Mouse (Mus musculus): ENCODE data around the gene Htr1b. TPM values are rescaled to one million over a fixed set of nuclear protein-coding genes. Genes with fewer than 3 reads are reported as not detected.

The Htr1b gene
- polyA plus RNA-seq (2015; fragmentation: Nextera tagmentation; extraction: Ambion mirVana) = 0.68 and 0.92 TPM in 2 replicates

DNA sequence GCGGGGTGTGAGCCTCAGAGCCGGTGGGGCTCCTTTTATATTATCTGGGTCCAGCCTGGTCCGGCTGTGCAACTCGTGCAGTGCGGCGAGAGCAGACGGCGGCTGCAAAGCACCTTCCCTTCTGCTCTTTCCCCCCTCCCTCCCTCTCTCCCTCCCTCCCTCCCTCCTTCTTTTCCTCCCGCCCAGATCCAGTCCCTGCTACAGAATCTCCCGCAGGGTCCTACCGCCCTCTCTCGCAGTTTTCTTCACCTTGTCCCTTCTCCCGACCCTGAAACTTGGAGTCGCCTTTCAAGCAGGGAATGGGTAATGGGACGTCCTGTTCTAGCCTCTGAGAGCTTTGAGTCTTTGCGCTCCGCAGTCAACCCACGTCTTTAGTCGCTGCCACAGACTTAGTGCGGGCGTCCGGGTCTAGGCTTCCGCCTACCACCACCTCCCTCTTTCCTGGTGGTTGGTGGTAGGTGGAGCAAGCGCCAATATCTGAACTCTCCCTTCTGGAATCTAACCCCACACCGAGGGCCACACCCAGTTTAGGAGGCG is at the start of gene Htr1b:
Gene Htr1b, minus strand, starts transcription at position 392 of the 537 bp plus-strand sequence.
- H3K4me3 ChIP-seq (replicated peaks) = peak within 1 kb of the TSS; percentile 65
- under 1% methylated on average over 26 of the region's 26 CpGs for WGBS
- H3K9ac ChIP-seq = peak within 1 kb of the TSS; percentile 58
- H3K27ac ChIP-seq = 0 out of 2 replicates have a peak within 1 kb of the TSS, but pooled peaks have one; percentile 9
- peaks cover 34% of the 10 kb centered on the region for H3K27me3 ChIP-seq (replicated peaks)
- no peaks in the 10 kb centered on the region for H3K36me3 ChIP-seq
- peak within 1 kb of the TSS; percentile 99 for H3K4me2 ChIP-seq (replicated peaks)
- peak; percentile 89 for ATAC-seq
- no peaks in the 10 kb centered on the region for H3K9me3 ChIP-seq
- peaks cover 6% of the 10 kb centered on the region; the same call in 1 of the 2 replicates for H3K4me1 ChIP-seq (replicated peaks)

DNA sequence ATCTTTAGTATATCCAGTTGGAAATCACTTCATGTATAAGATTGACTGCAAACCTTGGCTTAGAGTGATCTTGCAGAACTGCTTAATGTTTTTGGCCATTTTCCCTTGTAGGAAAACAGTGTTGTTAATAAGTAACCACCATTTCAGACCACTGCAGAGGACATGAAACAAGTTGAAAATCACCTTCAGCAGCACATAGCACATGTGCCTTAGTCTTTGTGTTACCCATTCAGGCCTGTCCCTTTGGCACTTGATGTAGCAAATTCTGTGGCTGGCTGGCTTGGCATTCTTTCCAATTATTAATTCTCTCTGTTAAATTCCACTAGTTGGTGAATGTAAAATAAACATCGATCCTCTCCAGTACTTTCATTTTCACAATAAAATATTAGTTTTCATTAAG is 43.1 kb upstream of the Htr1b start:
- H3K27me3 ChIP-seq (replicated peaks) = no peaks in the 10 kb centered on the region
- no peak overlapping the region for H3K4me2 ChIP-seq (replicated peaks)
- no peaks in the 10 kb centered on the region for H3K4me1 ChIP-seq (replicated peaks)
- H3K9ac ChIP-seq = no peak overlapping the region
- H3K4me3 ChIP-seq (replicated peaks) = no peak overlapping the region
- no peaks in the 10 kb centered on the region for H3K9me3 ChIP-seq
- 84% methylated on average over 1 of the region's 1 CpGs for WGBS
- no peak overlapping the region for H3K27ac ChIP-seq
- no peak for ATAC-seq
- H3K36me3 ChIP-seq = no peaks in the 10 kb centered on the region

DNA sequence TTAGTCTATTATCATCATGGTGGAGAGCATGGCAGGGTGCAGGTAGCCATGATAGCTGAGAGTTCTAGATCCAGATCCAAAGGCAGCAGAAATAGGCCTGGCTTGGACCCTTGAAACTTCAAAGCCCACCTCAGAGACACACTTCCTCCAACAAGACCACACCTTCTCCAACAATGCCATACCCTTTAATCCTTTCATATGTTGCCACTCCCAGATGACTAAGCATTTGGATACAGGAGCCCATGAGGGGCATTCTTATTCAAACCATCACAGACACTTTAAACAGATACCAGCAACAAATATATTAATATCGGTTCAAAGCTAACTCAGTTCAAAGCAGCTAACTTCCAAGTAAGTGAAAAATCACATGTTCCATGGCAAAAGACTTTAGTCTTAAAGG is 3.9 kb upstream of the Htr1b start:
- no peak for ATAC-seq
- H3K4me3 ChIP-seq (replicated peaks) = no peak overlapping the region
- 85% methylated on average over 1 of the region's 1 CpGs for WGBS
- peaks cover 19% of the 10 kb centered on the region for H3K27me3 ChIP-seq (replicated peaks)
- no peak overlapping the region for H3K27ac ChIP-seq
- H3K9ac ChIP-seq = no peak overlapping the region
- H3K36me3 ChIP-seq = no peaks in the 10 kb centered on the region
- H3K4me2 ChIP-seq (replicated peaks) = no peak overlapping the region
- H3K9me3 ChIP-seq = no peaks in the 10 kb centered on the region
- H3K4me1 ChIP-seq (replicated peaks) = no peaks in the 10 kb centered on the region; the same call in 1 of the 2 replicates

DNA sequence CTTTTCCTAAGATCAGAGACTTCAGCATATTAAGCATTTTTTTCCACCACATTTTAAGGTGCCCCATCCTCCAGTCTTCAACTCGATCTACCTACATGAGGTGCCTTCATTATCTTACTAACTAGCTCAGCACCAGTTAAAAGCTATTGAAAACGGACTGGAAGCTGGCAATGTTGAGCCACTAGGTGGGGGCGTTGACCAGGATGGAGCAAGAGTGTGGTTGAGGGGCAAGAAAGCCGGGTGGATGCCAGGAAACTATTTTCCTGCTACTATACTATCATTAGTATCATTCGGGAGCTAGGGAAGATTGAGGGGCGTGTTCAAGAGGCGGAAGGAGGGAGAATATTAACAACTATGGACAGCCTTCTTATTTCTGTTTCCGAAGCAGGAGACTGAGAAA is 1.5 kb upstream of the Htr1b start:
- WGBS = 7% methylated on average over 8 of the region's 8 CpGs
- peak overlapping the region; percentile 38 for H3K4me2 ChIP-seq (replicated peaks)
- no peak overlapping the region for H3K27ac ChIP-seq
- no peaks in the 10 kb centered on the region for H3K9me3 ChIP-seq
- H3K27me3 ChIP-seq (replicated peaks) = peaks cover 34% of the 10 kb centered on the region
- no peak overlapping the region for H3K4me3 ChIP-seq (replicated peaks)
- H3K4me1 ChIP-seq (replicated peaks) = peaks cover 6% of the 10 kb centered on the region; the same call in 1 of the 2 replicates
- ATAC-seq = peak; percentile 15; the same call in 1 of the 2 replicates
- H3K36me3 ChIP-seq = no peaks in the 10 kb centered on the region
- H3K9ac ChIP-seq = no peak overlapping the region

DNA sequence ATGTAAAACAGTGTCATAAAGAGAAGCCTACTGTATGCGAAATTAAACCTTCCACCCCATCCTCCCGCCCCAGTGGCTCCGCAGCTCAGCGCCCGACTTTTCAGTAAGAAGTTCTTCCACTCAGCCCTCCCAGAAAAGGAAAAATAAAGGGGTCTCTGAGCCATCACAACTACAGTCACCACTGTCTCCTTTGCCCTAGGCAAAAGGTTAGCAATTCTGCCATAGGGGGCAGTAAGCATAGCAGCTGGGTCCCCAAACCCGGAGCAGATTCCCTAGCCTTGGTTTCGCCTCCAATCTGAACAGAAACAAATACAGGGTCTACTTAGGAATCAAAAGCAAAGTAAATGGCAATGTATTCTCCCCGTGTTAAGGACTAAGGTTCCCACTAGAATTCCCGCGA is 535 bp upstream of the Htr1b start:
- peaks cover 6% of the 10 kb centered on the region; the same call in 1 of the 2 replicates for H3K4me1 ChIP-seq (replicated peaks)
- no peaks in the 10 kb centered on the region for H3K9me3 ChIP-seq
- peaks cover 34% of the 10 kb centered on the region for H3K27me3 ChIP-seq (replicated peaks)
- whole genome bisulfite sequencing = 2% methylated on average over 10 of the region's 10 CpGs
- no peak overlapping the region for H3K27ac ChIP-seq
- H3K4me3 ChIP-seq (replicated peaks) = peak overlapping the region; percentile 65
- H3K4me2 ChIP-seq (replicated peaks) = peak overlapping the region; percentile 99
- H3K9ac ChIP-seq = no peak overlapping the region
- ATAC-seq = no peak
- no peaks in the 10 kb centered on the region for H3K36me3 ChIP-seq

DNA sequence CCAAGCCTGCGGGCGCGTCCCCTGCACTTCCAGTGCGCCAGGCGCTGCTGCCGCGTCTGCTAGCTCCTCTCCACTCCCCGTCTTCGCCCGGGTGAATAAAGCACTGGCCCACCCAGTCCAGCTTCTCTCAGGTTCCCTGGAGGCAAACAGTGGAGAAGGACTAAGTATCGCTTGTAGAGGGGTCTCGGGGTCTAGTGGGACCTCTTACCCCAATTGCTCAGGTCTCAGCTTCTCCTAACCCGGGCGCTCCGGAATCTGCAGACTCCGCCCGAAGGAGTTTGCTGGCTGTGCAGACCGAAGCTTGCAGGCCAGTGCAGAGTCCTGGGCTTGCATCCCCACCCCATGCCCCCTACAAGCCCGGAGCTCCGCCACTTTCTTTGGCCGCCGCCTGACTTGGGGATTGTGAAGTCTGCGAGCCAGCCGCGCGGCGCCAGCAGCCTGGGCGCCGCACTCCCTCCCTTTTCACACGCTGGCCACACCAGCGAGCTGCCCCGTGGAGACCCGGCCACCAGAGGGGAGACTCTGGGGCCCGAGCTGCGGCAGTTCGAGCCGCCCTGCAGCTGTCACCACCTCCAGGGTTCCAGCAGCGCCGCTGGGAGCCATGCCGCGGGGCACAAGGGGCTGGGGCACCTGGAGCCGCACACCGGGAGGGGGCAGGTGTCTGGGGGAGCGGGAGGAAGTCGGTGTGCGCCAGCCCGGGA is 742 bp downstream of the Htr1b start:
- peak overlapping the region; percentile 99 for H3K4me2 ChIP-seq (replicated peaks)
- peak overlapping the region; percentile 58 for H3K9ac ChIP-seq
- under 1% methylated on average over 47 of the region's 47 CpGs for WGBS
- no peaks in the 10 kb centered on the region for H3K36me3 ChIP-seq
- H3K4me1 ChIP-seq (replicated peaks) = peaks cover 6% of the 10 kb centered on the region; the same call in 1 of the 2 replicates
- peak overlapping the region; percentile 65 for H3K4me3 ChIP-seq (replicated peaks)
- peak; percentile 67 for ATAC-seq
- no peaks in the 10 kb centered on the region for H3K9me3 ChIP-seq
- peaks cover 34% of the 10 kb centered on the region for H3K27me3 ChIP-seq (replicated peaks)
- 0 out of 2 replicates have a peak overlapping the region, but pooled peaks have one; percentile 9 for H3K27ac ChIP-seq

DNA sequence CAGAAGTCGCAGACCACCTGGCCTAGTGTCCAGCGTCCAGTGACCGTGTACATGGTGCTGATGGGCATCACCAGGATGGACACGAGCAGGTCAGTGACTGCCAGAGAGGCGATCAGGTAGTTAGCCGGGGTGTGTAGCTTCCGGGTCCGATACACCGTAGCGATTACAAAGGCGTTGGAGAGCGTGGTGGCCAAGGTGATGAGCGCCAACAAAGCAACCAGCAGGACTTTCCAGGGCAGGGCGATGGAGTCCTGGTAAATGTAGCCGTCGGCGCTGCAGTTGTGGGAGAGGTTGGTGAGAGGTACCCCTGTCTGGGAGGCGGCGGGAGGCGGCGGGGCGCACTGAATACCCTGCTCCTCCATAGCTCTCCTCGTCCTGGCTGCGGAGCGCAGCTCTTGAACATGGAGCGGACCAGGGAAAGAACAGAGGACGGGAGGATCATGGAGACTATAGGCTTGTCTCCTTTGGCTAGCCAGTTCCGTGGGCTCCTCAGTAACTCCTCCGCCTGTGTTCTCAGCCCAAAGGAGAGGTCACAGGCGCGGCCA is 1.4 kb downstream of the Htr1b start:
- peaks cover 6% of the 10 kb centered on the region; the same call in 1 of the 2 replicates for H3K4me1 ChIP-seq (replicated peaks)

DNA sequence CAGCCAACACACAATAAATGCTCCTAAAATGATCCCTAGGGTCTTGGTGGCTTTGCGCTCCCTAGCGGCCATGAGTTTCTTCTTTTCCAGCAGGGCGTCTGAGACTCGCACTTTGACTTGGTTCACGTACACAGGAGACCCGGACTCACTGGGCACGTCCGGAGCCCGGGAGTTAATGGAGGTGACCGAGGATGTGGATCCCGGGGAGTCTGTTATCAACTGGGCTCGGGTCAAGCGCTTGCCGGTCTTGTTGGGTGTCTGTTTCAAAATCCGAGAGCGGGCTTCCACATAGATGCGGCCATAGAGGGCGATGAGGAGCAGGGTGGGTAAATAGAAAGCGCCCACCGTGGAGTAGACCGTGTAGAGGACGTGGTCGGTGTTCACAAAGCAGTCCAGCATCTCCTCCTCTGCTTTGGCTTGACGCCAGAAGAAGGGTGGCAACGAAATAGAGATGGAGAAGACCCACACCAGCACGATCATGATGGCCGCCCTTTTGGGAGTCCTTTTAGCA is 2.0 kb downstream of the Htr1b start:
- H3K4me2 ChIP-seq (replicated peaks) = peak overlapping the region; percentile 99
- ATAC-seq = no peak
- H3K27ac ChIP-seq = no peak overlapping the region
- H3K9me3 ChIP-seq = no peaks in the 10 kb centered on the region
- H3K9ac ChIP-seq = no peak overlapping the region
- no peaks in the 10 kb centered on the region for H3K36me3 ChIP-seq
- H3K4me1 ChIP-seq (replicated peaks) = peaks cover 6% of the 10 kb centered on the region; the same call in 1 of the 2 replicates
- H3K27me3 ChIP-seq (replicated peaks) = peaks cover 34% of the 10 kb centered on the region
- WGBS = 6% methylated on average over 27 of the region's 27 CpGs
- peak overlapping the region; percentile 65 for H3K4me3 ChIP-seq (replicated peaks)

More for the DNA sequence above, 1.4 kb downstream of the Htr1b start:
- peak overlapping the region; percentile 99 for H3K4me2 ChIP-seq (replicated peaks)
- H3K27ac ChIP-seq = no peak overlapping the region
- H3K9ac ChIP-seq = peak overlapping the region; percentile 58
- H3K4me3 ChIP-seq (replicated peaks) = peak overlapping the region; percentile 65
- under 1% methylated on average over 31 of the region's 31 CpGs for WGBS
- H3K36me3 ChIP-seq = no peaks in the 10 kb centered on the region
- peaks cover 34% of the 10 kb centered on the region for H3K27me3 ChIP-seq (replicated peaks)
- peak; percentile 20 for ATAC-seq
- H3K9me3 ChIP-seq = no peaks in the 10 kb centered on the region

DNA sequence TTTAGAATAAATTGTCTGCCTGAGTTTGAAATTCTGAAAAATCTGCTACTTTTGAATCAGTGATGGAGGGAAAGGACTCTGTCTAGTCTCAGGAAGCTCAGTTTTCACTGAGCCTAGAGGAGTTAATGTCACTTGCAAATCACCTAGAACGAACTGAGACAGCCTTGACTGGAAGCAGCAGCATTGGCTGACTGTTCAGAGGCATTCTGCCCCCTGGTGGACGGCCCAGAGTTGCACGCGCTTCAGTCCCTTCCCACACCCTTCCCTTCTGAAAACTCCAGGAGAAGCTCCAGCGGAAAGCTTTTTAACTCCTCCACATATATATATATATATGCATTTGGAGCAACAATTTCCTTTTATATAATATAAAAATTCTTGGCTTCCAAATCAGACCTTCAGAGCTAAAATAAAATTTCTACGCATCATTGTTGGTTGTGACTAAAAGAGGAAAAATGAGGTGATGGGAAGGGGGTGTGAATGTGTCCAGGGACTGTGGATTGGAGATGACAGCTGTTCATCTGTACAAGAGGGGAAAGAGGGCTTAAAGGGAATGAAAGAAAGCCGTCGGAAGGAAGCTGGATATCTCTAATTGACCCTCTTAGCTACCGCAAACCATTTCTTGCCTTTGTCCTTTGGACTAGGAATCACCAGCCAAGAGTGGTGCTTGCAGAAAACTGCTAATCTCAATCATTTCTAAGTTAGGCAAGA is 6.6 kb downstream of the Htr1b start:
- H3K36me3 ChIP-seq = no peaks in the 10 kb centered on the region
- peaks cover 3% of the 10 kb centered on the region; the same call in 1 of the 2 replicates for H3K4me1 ChIP-seq (replicated peaks)
- H3K27me3 ChIP-seq (replicated peaks) = peaks cover 10% of the 10 kb centered on the region
- no peak overlapping the region for H3K9ac ChIP-seq
- peak; percentile 78 for ATAC-seq
- H3K4me3 ChIP-seq (replicated peaks) = no peak overlapping the region
- H3K9me3 ChIP-seq = no peaks in the 10 kb centered on the region
- 30% methylated on average over 9 of the region's 9 CpGs for WGBS
- no peak overlapping the region for H3K27ac ChIP-seq
- no peak overlapping the region for H3K4me2 ChIP-seq (replicated peaks)

DNA sequence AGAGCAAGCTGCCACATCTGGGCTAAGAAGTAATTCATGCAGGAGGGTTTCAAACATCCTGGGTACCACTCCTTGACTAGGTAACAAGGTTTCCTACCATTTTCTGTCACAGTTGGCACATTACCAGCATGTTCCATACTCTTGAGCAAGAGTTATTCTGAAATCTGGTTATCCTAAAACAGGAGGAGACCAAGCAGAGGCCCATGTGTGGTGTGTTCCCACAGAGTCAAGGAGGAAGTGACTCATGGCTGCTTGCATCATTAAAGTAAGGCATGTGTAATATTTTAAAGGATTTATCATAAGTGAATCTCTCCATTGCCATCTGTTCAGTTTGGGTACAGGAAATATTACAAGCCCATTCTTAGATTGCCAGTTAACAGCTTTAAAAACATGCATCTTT is 7.7 kb downstream of the Htr1b start:
- H3K27me3 ChIP-seq (replicated peaks) = no peaks in the 10 kb centered on the region; the same call in 1 of the 2 replicates
- H3K9me3 ChIP-seq = no peaks in the 10 kb centered on the region
- no peak overlapping the region for H3K4me3 ChIP-seq (replicated peaks)
- H3K4me2 ChIP-seq (replicated peaks) = no peak overlapping the region
- no peaks in the 10 kb centered on the region for H3K36me3 ChIP-seq
- no peaks in the 10 kb centered on the region for H3K4me1 ChIP-seq (replicated peaks)
- no peak overlapping the region for H3K27ac ChIP-seq
- H3K9ac ChIP-seq = no peak overlapping the region
- no peak for ATAC-seq

DNA sequence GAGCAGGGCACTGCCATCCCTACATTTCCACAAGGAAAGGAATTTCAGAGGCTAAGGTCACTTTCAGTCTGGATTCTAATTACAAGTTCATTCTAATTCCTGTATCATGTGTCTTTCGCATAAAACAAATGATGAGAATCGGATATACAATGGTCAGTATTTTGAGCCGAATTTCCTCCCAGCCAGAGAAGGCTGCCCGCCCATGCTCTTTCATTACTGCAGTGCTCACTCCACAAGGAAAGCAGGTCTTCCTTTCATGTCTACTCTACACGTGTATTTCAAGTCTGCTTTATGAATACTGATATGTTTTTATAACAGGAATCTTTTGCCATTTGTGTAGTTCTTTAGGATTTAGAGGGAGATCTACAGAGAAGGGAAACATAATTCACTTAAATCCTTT is 10.8 kb downstream of the Htr1b start:
- Histone ChIP-seq H3K9ac (no peak overlapping the region), H3K4me2 (replicated peaks) (no peak overlapping the region)
- 68% methylated on average over 5 of the region's 5 CpGs for WGBS

DNA sequence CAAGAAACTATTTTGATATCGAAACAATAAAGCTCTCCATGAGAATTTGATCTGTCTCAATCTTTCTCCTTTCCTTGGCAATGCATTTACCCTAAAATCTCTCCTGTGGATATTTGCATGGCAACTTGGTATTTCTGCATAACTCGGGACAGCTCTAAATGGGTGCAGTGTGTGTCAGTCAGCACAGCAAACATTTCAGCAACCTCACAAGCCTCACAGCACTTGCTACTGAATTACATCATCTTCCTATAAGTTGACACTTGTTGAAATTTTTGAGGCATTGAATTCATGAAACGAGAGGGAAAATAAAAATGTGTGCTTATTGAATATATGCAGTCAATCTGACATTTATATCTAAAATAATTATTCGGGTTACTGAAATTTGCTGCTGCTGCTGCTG is 22.6 kb downstream of the Htr1b start:
- Histone ChIP-seq H3K27me3 (replicated peaks) (no peaks in the 10 kb centered on the region), H3K9ac (no peak overlapping the region), H3K4me1 (replicated peaks) (no peaks in the 10 kb centered on the region), H3K27ac (no peak overlapping the region), H3K4me3 (replicated peaks) (no peak overlapping the region), H3K9me3 (no peaks in the 10 kb centered on the region), H3K4me2 (replicated peaks) (no peak overlapping the region), H3K36me3 (no peaks in the 10 kb centered on the region)
- no peak for ATAC-seq
- 76% methylated on average over 4 of the region's 4 CpGs for WGBS

More for the DNA sequence above, 10.8 kb downstream of the Htr1b start:
- H3K9me3 ChIP-seq = no peaks in the 10 kb centered on the region
- no peak overlapping the region for H3K27ac ChIP-seq
- H3K4me3 ChIP-seq (replicated peaks) = no peak overlapping the region
- no peak for ATAC-seq
- H3K36me3 ChIP-seq = no peaks in the 10 kb centered on the region
- no peaks in the 10 kb centered on the region for H3K4me1 ChIP-seq (replicated peaks)
- H3K27me3 ChIP-seq (replicated peaks) = no peaks in the 10 kb centered on the region
